Mouse (Mus musculus) forebrain, embryonic 11.5 days (tissue): Measurements from ENCODE around the gene Nmt1. TPM values are rescaled to one million over a fixed set of nuclear protein-coding genes. Genes with fewer than 3 reads are reported as not detected.

Experiments used
- ATAC-seq: fragments of 200-750 bp; cut with Nextera tagmentation; replicated peaks from 2 replicates; pipeline ENCODE4 v1.8.0; 2017; ENCODE audit warnings: moderate TSS enrichment; ENCODE audit not compliant: low FRiP score
- DNase-seq: peaks from one replicate; pipeline ENCODE4 v3.0.0-alpha.2; 2017; ENCODE audit warnings: low spot score
- H3K27ac ChIP-seq: fragments of 300-500 bp; sonication (generic); 2 replicates; pipeline ENCODE4 v1.5.1; 2014; ENCODE audit warnings: low read depth, low read length
- H3K27me3 ChIP-seq: fragments of 300-500 bp; sonication (generic); 2 replicates; pipeline ENCODE4 v1.6.1; 2014; ENCODE audit warnings: mild to moderate bottlenecking, low read length, mixed read lengths; ENCODE audit not compliant: control insufficient read depth, insufficient read depth
- H3K36me3 ChIP-seq: fragments of 300-500 bp; sonication (generic); 2 replicates; pipeline ENCODE4 v1.6.1; 2014; ENCODE audit warnings: mild to moderate bottlenecking, low read length, moderate library complexity, mixed read lengths; ENCODE audit not compliant: control insufficient read depth, insufficient read depth
- H3K4me1 ChIP-seq: fragments of 300-500 bp; sonication (generic); replicated peaks from 2 replicates; pipeline ENCODE4 v1.6.1; 2014; ENCODE audit warnings: low read length, mixed read lengths; ENCODE audit not compliant: control insufficient read depth, insufficient read depth
- H3K4me2 ChIP-seq: fragments of 300-500 bp; sonication (generic); 2 replicates; pipeline ENCODE4 v1.6.1; 2014; ENCODE audit warnings: low read depth, mild to moderate bottlenecking, low read length, moderate library complexity, mixed read lengths; ENCODE audit not compliant: severe bottlenecking
- H3K4me3 ChIP-seq: fragments of 300-500 bp; sonication (generic); 2 replicates; pipeline ENCODE4 v1.5.1; 2014; ENCODE audit warnings: low read depth, low read length
- H3K9ac ChIP-seq: fragments of 300-500 bp; sonication (generic); 2 replicates; pipeline ENCODE4 v1.6.1; 2014; ENCODE audit warnings: low read length
- H3K9me3 ChIP-seq: fragments of 300-500 bp; sonication (generic); 2 replicates; pipeline ENCODE4 v1.6.1; 2016; ENCODE audit warnings: low read length, mixed read lengths; ENCODE audit not compliant: control insufficient read depth
- WGBS: fragments of 180-500 bp; shearing (Covaris S2); extraction: QIAGEN DNeasy Blood & Tissue Kit; methylation state at CpG from one replicate; pipeline ENCODE4 v1.1.7; 2014; 5-methylcytosine and 5-hydroxymethylcytosine counted together
- microRNA-seq: library from miRNA; unstranded; fragments of <30 nt; microRNA quantifications from one replicate; pipeline ENCODE4, GENCODE M21; 2016; ENCODE audit not compliant: insufficient number of aligned reads
- polyA plus RNA-seq: library from polyadenylated mRNA; unstranded; fragments of >200 nt; fragmentation: Nextera tagmentation; extraction: Ambion mirVana; gene quantifications from 2 replicates; pipeline ENCODE4 v1.2.1, GENCODE M21; 2014

Nmt1 gene
- polyA plus RNA-seq, 1 experiment from 2014 or later: 53.8 TPM

- no peak overlapping the region for H3K27ac ChIP-seq
- WGBS: 84% methylated on average over 11 of the region's 11 CpGs
Measured at GRCm38 (mm10) chr11:103114270-103114943, 86.4 kb downstream of the Nmt1 start.

DNA sequence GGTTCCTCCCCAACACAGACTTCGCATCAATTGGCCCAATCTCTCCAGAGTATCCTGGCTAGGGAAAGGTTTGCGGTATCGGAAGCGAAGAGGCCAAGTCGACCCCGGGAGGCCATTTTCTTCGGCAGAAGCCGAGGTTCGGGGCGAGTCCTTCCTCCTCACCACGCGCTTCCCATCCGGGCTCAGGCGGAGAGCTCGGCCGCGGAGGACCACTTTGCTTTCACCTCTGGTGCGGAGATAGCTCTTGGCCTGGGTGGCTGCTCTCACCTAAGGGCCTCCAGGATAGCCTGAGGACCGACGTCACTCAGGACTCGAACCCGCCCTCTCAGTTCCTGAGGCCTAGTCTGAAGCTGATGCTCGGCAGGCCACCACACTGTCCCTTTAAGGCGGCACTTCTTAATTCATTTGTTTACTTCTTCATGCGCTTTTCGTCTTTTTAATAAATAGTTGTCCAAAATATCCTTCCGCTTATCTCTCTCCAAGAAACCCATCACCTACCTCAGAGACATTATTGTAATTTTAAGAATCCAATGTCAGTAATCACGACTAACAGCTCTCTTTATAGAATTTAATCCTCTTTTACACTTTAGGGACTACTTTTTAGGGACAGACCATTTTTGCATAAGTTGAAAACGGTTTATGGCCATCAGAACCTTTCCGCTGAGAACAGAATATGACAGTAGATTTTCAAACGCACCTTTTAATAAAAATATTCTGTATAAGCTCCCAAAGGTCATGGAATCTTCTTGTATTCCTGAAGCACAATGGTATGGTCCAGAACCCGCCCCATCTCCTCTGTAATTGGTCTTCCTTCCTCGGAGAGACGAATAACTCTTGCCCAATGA, 87.4 kb downstream of the Nmt1 start:
- peak; percentile 79 for ATAC-seq
- Histone ChIP-seq H3K27me3 (peaks cover 14% of the 10 kb centered on the region; the same call in 1 of the 2 replicates), H3K36me3 (no peaks in the 10 kb centered on the region), H3K27ac (peak overlapping the region; percentile 58), H3K4me2 (peak overlapping the region; percentile 71), H3K4me1 (peaks cover 24% of the 10 kb centered on the region), H3K9ac (peak overlapping the region; percentile 79), H3K4me3 (peak overlapping the region; percentile 51), H3K9me3 (no peaks in the 10 kb centered on the region)
- peak; percentile 87 for DNase-seq
- WGBS: under 1% methylated on average over 34 of the region's 34 CpGs

More at GRCm38 (mm10) chr11:103114270-103114943, 86.4 kb downstream of the Nmt1 start:
- Histone ChIP-seq H3K27me3 (peaks cover 14% of the 10 kb centered on the region; the same call in 1 of the 2 replicates), H3K4me3 (peak overlapping the region; percentile 51), H3K36me3 (no peaks in the 10 kb centered on the region), H3K4me1 (peaks cover 24% of the 10 kb centered on the region), H3K4me2 (peak overlapping the region; percentile 71), H3K9ac (peak overlapping the region; percentile 79), H3K9me3 (no peaks in the 10 kb centered on the region)
- DNase-seq (no peak), ATAC-seq (no peak)

DNA sequence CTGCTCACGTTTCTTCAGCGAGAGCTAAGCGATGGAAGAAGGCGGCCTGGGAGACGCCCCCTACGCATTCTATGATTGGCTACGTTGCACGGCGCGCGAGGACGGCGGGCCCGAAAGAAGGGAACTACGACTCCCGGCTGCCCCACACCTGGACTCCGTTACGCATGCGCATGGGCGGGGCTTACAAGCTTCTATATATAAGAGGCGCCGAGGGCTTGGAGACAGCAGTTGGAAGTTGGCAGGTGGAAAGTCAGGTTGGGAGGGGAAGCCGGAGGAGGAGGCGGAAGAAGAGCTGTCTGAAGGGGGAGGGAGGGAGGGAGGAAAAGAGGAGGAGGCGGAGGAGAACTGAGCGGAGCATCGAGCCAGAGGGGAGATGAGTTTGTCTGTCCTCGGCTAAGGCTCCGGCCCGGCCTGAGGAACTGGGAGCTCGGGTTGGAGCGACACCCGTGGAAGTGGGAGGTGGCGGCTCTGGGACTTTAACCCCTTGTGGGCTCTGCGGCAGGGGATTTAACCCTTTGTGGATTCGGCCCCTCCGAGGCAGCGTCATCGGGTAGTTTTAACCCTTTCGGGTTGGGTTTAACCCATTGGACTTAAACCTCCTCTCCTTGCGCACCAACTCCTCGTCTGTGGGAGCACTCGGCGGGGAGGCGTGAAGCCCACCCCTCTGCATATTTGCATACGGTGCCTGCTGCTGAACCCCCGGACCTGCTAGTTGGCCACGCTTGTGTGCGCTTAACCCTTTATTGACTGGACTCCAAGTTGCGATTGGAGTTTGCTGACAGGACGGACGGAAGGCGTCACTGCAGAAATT, 88.2 kb downstream of the Nmt1 start, which contains the start of gene Hexim1:
TSS of gene Hexim1 (plus strand) at position 224 of the 811 bp plus-strand sequence.
- peak within 1 kb of the TSS; percentile 65 for H3K27ac ChIP-seq
- peak; percentile 97 for ATAC-seq
- under 1% methylated on average over 53 of the region's 53 CpGs for WGBS
- H3K36me3 ChIP-seq: no peaks in the 10 kb centered on the region
- H3K4me2 ChIP-seq: peak within 1 kb of the TSS; percentile 95
- peak within 1 kb of the TSS; percentile 79 for H3K9ac ChIP-seq
- peak within 1 kb of the TSS; percentile 51 for H3K4me3 ChIP-seq
- peak; percentile 100 for DNase-seq
- H3K27me3 ChIP-seq: peaks cover 10% of the 10 kb centered on the region; the same call in 1 of the 2 replicates
- H3K4me1 ChIP-seq: peaks cover 24% of the 10 kb centered on the region
- H3K9me3 ChIP-seq: no peaks in the 10 kb centered on the region

DNA sequence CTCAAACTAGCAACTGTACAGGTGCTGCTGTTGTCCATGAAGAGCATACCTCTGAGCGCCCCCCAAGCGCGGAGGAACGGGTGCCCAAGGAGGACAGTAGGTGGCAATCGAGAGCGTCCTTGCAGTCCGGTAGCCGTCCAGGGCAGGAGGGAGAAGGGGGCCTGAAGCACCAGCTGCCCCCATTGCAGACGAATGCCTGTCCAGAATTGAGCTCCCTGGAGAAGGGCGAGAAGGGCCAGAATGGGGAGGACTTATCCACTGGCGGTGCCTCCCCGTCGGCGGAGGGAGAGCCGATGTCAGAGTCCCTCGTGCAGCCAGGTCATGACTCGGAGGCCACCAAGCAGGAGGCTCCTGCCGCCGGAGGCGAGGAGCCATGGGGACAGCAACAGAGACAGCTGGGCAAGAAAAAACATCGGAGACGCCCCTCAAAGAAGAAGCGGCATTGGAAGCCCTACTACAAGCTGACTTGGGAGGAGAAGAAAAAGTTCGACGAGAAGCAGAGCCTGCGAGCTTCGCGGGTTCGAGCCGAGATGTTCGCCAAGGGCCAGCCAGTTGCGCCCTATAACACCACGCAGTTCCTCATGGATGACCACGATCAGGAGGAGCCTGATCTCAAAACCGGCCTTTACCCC, 89.1 kb downstream of the Nmt1 start:
- ATAC-seq (0 out of 2 replicates have a peak, but pooled peaks have one; percentile 3), DNase-seq (peak; percentile 82)
- Histone ChIP-seq H3K27me3 (peaks cover 5% of the 10 kb centered on the region; the same call in 1 of the 2 replicates), H3K4me1 (peaks cover 19% of the 10 kb centered on the region), H3K27ac (no peak overlapping the region), H3K4me2 (peak overlapping the region; percentile 95), H3K36me3 (no peaks in the 10 kb centered on the region), H3K4me3 (peak overlapping the region; percentile 49), H3K9ac (peak overlapping the region; percentile 73), H3K9me3 (no peaks in the 10 kb centered on the region)
- WGBS: under 1% methylated on average over 35 of the region's 35 CpGs

DNA sequence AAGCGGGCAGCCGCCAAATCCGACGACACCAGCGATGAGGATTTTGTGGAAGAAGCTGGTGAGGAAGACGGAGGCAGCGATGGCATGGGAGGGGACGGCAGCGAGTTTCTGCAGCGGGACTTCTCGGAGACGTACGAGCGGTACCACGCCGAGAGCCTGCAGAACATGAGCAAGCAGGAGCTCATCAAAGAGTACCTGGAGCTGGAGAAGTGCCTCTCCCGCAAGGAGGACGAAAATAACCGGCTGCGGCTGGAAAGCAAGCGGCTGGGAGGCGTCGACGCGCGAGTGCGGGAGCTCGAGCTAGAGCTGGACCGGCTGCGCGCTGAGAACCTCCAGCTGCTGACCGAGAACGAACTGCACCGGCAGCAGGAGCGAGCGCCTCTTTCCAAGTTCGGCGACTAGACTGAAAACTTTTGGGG, 89.6 kb downstream of the Nmt1 start:
- Histone ChIP-seq H3K36me3 (no peaks in the 10 kb centered on the region), H3K27ac (no peak overlapping the region), H3K9ac (peak overlapping the region; percentile 73), H3K4me3 (peak overlapping the region; percentile 49), H3K27me3 (peaks cover 2% of the 10 kb centered on the region; the same call in 1 of the 2 replicates), H3K9me3 (no peaks in the 10 kb centered on the region), H3K4me2 (peak overlapping the region; percentile 95), H3K4me1 (peaks cover 14% of the 10 kb centered on the region; the same call in 1 of the 2 replicates)
- WGBS: under 1% methylated on average over 38 of the region's 38 CpGs
- ATAC-seq: no peak
- peak; percentile 74 for DNase-seq

Small RNA genes within 50 kb of the gene (microRNA-seq; reads per million reads assigned to microRNA genes)
- not detected for gene Mir6931

Other genes with a start within 250 kb of the Nmt1 start
- 95.7 and 96.1 TPM in 2 replicates for gene Gjc1, start 208.5 kb upstream of the Nmt1 start, polyA plus RNA-seq
- not detected in 2 replicates for gene Higd1b, start 192.3 kb upstream of the Nmt1 start, polyA plus RNA-seq
- gene Eftud2, start 147.2 kb upstream of the Nmt1 start, polyA plus RNA-seq: 317 and 330 TPM in 2 replicates
- 2.3 and 3.5 TPM in 2 replicates for gene Ccdc103, start 147.0 kb upstream of the Nmt1 start, polyA plus RNA-seq
- not detected in 2 replicates for gene Fam187a, start 143.0 kb upstream of the Nmt1 start, polyA plus RNA-seq
- gene Gfap, start 127.3 kb upstream of the Nmt1 start, polyA plus RNA-seq: 0.09 TPM in 1 of 2 replicates, not detected in the other
- gene Kif18b, start 103.1 kb upstream of the Nmt1 start, polyA plus RNA-seq: 13.0 and 13.3 TPM in 2 replicates
- 3.9 and 4.5 TPM in 2 replicates for gene C1ql1, start 81.5 kb upstream of the Nmt1 start, polyA plus RNA-seq
- gene Dcakd, start 143 bp downstream of the Nmt1 start, polyA plus RNA-seq: 276 and 295 TPM in 2 replicates
- 0.69 and 0.86 TPM in 2 replicates for gene Plcd3, start 73.5 kb downstream of the Nmt1 start, polyA plus RNA-seq
- gene Acbd4, start 73.5 kb downstream of the Nmt1 start, polyA plus RNA-seq: 7.8 and 8.1 TPM in 2 replicates
- 3.9 and 4.6 TPM in 2 replicates for gene Hexim1, start 88.0 kb downstream of the Nmt1 start, polyA plus RNA-seq
- 8.7 and 9.2 TPM in 2 replicates for gene Hexim2, start 104.2 kb downstream of the Nmt1 start, polyA plus RNA-seq
- gene Fmnl1, start 142.9 kb downstream of the Nmt1 start, polyA plus RNA-seq: 0.76 and 1.8 TPM in 2 replicates
- gene 1700023F06Rik, start 180.4 kb downstream of the Nmt1 start, polyA plus RNA-seq: 0.23 and 0.32 TPM in 2 replicates
- not detected in 2 replicates for gene Spata32, start 190.2 kb downstream of the Nmt1 start, polyA plus RNA-seq
- gene Map3k14, start 239.3 kb downstream of the Nmt1 start, polyA plus RNA-seq: 3.8 and 4.6 TPM in 2 replicates